Mouse (Mus musculus) limb, embryonic 15.5 days (tissue): ENCODE measurements at regions not wholly inside any gene's neighbourhood (a gene's known extent, or its start where the extent isn't known, plus 50 kb on each side); places are given as distances from the start of the nearest gene placed in this dataset.

Experiments
- ATAC-seq: fragments of 200-750 bp; cut with Nextera tagmentation; 2 replicates; pipeline ENCODE4 v1.8.0; 2017; ENCODE audit warnings: low read depth, moderate TSS enrichment; ENCODE audit not compliant: insufficient number of reproducible peaks, low FRiP score, low TSS enrichment
- H3K27ac ChIP-seq: fragments of 300-500 bp; sonication (generic); 2 replicates; pipeline ENCODE4 v1.5.1; 2015; ENCODE audit warnings: moderate library complexity, mild to moderate bottlenecking, inconsistent platforms
- H3K27me3 ChIP-seq: fragments of 300-500 bp; sonication (generic); 2 replicates; pipeline ENCODE4 v1.6.1; 2015; ENCODE audit warnings: inconsistent platforms
- H3K36me3 ChIP-seq: fragments of 300-500 bp; sonication (generic); 2 replicates; pipeline ENCODE4 v1.6.1; 2015; ENCODE audit warnings: inconsistent platforms
- H3K4me1 ChIP-seq: fragments of 300-500 bp; sonication (generic); 2 replicates; pipeline ENCODE4 v1.6.1; 2015; ENCODE audit warnings: inconsistent platforms
- H3K4me2 ChIP-seq: fragments of 300-500 bp; sonication (generic); 2 replicates; pipeline ENCODE4 v1.6.1; 2015; ENCODE audit warnings: mild to moderate bottlenecking, inconsistent platforms
- H3K4me3 ChIP-seq: fragments of 300-500 bp; sonication (generic); 2 replicates; pipeline ENCODE4 v1.5.1; 2015; ENCODE audit warnings: mild to moderate bottlenecking, inconsistent platforms
- H3K9ac ChIP-seq: fragments of 300-500 bp; sonication (generic); 2 replicates; pipeline ENCODE4 v1.6.1; 2015; ENCODE audit warnings: inconsistent platforms
- H3K9me3 ChIP-seq: fragments of 300-500 bp; sonication (generic); 2 replicates; pipeline ENCODE4 v1.6.1; 2016; ENCODE audit warnings: inconsistent platforms
- WGBS: fragments of 180-500 bp; shearing (Covaris S2); methylation state at CpG from one replicate; pipeline ENCODE4 v1.1.7; 2015; 5-methylcytosine and 5-hydroxymethylcytosine counted together

DNA sequence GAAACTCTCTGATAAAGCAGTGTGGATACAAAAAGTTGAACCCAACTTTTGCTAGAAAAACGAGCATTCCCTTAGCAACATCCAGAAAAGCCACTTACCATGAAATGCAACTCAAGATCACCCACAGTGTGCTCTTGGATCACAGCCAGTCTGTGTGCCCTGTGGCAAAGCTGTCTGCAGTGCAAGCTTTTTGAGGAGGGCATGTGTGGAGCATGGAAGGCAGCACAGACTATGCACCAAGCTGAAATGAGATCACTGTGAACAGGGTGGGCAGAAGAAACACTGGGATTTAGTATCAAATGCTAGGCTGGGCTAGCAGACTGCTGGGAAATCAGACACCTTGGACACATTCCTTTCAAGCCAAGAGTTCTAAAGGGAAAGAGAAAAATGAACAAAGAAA, 162.4 kb downstream of the Sim1 start:
- Histone ChIP-seq H3K4me3 (no peak overlapping the region), H3K27ac (no peak overlapping the region), H3K27me3 (no peaks in the 10 kb centered on the region), H3K9ac (no peak overlapping the region), H3K36me3 (no peaks in the 10 kb centered on the region), H3K4me1 (0 out of 2 replicates have a peak, but pooled peaks cover 4% of the 10 kb centered on the region), H3K4me2 (no peak overlapping the region), H3K9me3 (no peaks in the 10 kb centered on the region)
- 18% methylated on average over 1 of the region's 1 CpGs for WGBS
- ATAC-seq, result no peak

DNA sequence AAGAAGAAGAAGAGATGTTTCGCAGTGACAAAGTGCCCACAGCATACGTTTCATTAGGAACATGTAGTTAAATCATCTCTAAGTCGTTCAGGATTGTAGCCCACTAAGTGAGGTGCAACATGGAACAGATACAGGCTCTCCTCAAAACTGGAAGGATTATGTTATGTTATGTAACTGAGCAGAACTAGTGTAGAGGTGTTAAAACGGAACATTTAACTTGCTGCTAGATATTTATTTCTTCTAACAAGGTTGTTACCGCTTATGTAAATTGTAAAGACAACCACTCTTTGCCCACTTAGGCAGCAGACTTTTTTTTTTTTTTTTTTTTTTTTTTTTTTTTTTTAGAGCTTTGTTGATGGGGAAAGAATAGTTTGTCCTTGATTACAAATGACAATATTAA, 163.8 kb downstream of the Sim1 start:
- no peaks in the 10 kb centered on the region for H3K9me3 ChIP-seq
- WGBS, result 79% methylated on average over 5 of the region's 5 CpGs
- H3K9ac ChIP-seq, result no peak overlapping the region
- no peak overlapping the region for H3K4me2 ChIP-seq
- no peak overlapping the region for H3K27ac ChIP-seq
- H3K4me1 ChIP-seq, result 0 out of 2 replicates have a peak, but pooled peaks cover 4% of the 10 kb centered on the region
- H3K36me3 ChIP-seq, result no peaks in the 10 kb centered on the region
- H3K4me3 ChIP-seq, result no peak overlapping the region
- ATAC-seq, result no peak
- no peaks in the 10 kb centered on the region for H3K27me3 ChIP-seq

DNA sequence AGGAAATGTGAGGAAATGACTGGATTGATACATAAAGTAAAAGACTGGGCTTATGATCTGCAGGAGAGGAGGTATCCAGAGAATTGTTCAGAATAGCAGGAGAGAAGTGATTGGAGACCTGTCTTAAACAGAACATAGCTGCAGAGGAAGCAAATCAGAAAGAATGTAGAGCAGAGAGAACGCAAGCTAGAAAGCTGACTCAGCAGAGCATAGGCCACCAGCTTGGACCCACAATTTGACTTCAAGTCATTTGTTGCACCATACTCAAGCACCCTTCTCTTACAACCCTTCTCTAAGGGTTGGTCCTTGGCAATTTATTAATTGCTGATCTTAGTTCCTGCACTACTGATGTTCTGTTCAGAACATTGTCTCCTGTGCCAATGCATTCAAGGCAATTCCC, 207.0 kb downstream of the Sim1 start:
- Histone ChIP-seq H3K9me3 (no peaks in the 10 kb centered on the region), H3K27ac (no peak overlapping the region), H3K27me3 (no peaks in the 10 kb centered on the region), H3K4me2 (no peak overlapping the region), H3K4me1 (no peaks in the 10 kb centered on the region), H3K4me3 (no peak overlapping the region), H3K9ac (no peak overlapping the region), H3K36me3 (no peaks in the 10 kb centered on the region)
- no peak for ATAC-seq
- 77% methylated on average over 1 of the region's 1 CpGs for WGBS

DNA sequence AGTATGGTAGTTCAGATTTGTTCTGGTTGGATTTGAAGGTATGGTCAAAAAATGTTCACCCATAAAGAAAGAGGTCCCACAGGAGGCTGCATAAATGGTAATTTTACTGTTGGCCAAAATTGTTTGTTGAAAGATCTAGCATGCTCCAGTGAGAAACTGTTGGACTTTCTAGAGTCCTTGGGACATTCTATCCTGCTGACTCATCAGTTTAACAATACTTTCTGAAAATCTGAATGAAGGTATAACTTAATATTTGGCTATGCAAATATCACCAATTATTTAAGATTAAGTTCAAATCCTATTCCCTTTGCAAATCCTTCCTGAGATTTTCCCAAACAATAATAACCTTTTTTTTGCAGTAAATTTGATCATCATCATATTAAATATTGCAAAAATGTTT, 257.3 kb downstream of the Sim1 start:
- ATAC-seq, result no peak
- Histone ChIP-seq H3K36me3 (no peaks in the 10 kb centered on the region), H3K4me1 (peaks cover 6% of the 10 kb centered on the region), H3K9ac (no peak overlapping the region), H3K27ac (no peak overlapping the region), H3K4me3 (no peak overlapping the region), H3K9me3 (no peaks in the 10 kb centered on the region), H3K4me2 (no peak overlapping the region), H3K27me3 (no peaks in the 10 kb centered on the region)

DNA sequence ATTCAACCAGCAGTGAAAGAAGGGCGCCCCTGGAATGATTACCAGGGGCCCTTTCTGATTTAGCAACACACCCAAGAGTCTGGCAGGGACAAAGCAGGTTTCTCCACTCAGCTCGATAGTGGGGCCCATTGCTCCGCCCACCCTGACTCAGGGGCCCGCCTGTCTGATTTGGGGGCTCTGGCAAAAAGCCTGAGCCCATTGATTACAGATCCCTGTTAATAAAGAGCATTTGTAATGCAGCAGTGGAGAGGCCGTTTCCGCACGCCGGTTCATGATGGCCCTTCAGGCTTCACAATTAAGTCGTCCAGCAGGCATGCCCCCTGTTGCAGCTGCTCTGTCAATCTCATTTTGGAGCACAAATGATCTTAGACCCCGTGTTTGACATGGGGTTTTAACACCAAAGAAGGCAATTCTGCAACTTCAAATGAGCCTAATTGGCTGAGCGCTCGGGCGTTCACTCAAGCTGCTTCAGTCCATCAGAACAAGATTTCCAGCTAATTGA, 259.0 kb downstream of the Sim1 start:
- peak overlapping the region; percentile 11; the same call in 1 of the 2 replicates for H3K4me3 ChIP-seq
- 13% methylated on average over 13 of the region's 13 CpGs for WGBS
- H3K4me1 ChIP-seq, result peaks cover 6% of the 10 kb centered on the region
- no peaks in the 10 kb centered on the region for H3K36me3 ChIP-seq
- no peaks in the 10 kb centered on the region for H3K9me3 ChIP-seq
- peak overlapping the region; percentile 44 for H3K4me2 ChIP-seq
- no peak overlapping the region for H3K9ac ChIP-seq
- peak overlapping the region; percentile 7; the same call in 1 of the 2 replicates for H3K27ac ChIP-seq
- H3K27me3 ChIP-seq, result no peaks in the 10 kb centered on the region
- 0 out of 2 replicates have a peak, but pooled peaks have one; percentile 48 for ATAC-seq

DNA sequence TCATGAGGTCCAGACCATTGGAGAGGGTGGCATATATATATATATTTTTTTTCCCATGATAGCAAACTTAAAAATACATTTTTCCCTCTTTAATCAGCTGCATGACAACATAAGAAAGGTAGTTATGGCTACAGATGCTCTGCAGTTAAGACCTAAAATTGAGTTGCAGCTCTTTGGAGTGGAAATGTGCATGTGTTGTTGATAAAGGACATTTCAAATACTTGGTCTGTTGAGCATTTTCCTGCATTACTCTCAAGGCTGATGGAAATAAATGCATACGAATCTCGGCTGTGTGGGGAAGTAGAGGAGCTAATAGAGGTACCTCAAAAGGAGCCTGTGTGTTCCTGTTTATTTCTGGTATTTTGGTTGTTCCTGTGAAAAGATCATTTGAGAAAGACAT, 259.5 kb downstream of the Sim1 start:
- no peak for ATAC-seq
- WGBS, result 31% methylated on average over 2 of the region's 2 CpGs
- Histone ChIP-seq H3K4me1 (peaks cover 6% of the 10 kb centered on the region), H3K4me2 (peak overlapping the region; percentile 44; the same call in 1 of the 2 replicates), H3K9me3 (no peaks in the 10 kb centered on the region), H3K27me3 (no peaks in the 10 kb centered on the region), H3K4me3 (no peak overlapping the region), H3K27ac (peak overlapping the region; percentile 7; the same call in 1 of the 2 replicates), H3K36me3 (no peaks in the 10 kb centered on the region), H3K9ac (no peak overlapping the region)

DNA sequence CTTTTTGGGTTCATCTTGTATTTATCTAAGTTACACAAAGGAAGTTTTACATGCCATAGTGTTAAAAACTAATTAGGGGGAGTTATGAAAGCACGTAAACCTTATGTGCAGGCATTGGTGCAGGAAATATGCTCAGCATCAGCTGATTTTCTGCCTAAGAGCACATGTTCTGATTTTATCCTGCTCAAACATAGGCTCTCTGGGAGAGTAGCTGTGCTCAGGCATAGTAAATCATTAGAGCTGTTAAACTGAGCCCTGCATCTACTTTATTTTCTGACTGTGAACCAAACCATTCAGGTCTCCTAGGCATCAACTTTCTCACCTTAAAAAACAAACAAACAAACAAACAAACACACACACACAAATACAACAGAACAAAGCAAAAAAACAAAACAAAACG, 260.2 kb downstream of the Sim1 start:
- H3K9ac ChIP-seq, result no peak overlapping the region
- H3K27ac ChIP-seq, result no peak overlapping the region
- ATAC-seq, result no peak
- no peak overlapping the region for H3K4me2 ChIP-seq
- peaks cover 6% of the 10 kb centered on the region for H3K4me1 ChIP-seq
- WGBS, result 56% methylated on average over 2 of the region's 2 CpGs
- no peaks in the 10 kb centered on the region for H3K36me3 ChIP-seq
- no peaks in the 10 kb centered on the region for H3K27me3 ChIP-seq
- no peaks in the 10 kb centered on the region for H3K9me3 ChIP-seq
- no peak overlapping the region for H3K4me3 ChIP-seq

DNA sequence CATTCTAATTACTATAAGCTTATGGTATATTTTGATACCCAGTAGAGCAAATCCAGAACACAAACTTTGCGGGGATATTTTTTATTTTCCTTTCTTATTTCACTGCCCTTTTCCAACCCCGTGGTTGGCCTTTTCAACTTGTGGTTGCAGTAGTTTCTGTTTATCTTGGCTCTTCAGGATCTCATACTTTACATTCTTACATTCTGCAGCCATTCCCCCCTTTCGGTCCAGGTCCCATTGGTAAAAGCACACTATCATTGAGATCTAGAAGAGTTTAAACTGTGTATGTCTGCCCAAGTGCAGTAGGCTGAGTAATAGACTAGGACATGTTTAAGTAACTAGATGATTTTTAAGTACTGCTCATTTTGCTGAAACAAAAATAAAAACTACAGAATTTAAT, 279.1 kb downstream of the Sim1 start:
- H3K4me2 ChIP-seq, result no peak overlapping the region
- no peaks in the 10 kb centered on the region for H3K27me3 ChIP-seq
- 69% methylated on average over 3 of the region's 3 CpGs for WGBS
- H3K4me3 ChIP-seq, result no peak overlapping the region
- H3K27ac ChIP-seq, result no peak overlapping the region
- no peak overlapping the region for H3K9ac ChIP-seq
- no peak for ATAC-seq
- H3K4me1 ChIP-seq, result no peaks in the 10 kb centered on the region
- no peaks in the 10 kb centered on the region for H3K36me3 ChIP-seq
- H3K9me3 ChIP-seq, result no peaks in the 10 kb centered on the region

DNA sequence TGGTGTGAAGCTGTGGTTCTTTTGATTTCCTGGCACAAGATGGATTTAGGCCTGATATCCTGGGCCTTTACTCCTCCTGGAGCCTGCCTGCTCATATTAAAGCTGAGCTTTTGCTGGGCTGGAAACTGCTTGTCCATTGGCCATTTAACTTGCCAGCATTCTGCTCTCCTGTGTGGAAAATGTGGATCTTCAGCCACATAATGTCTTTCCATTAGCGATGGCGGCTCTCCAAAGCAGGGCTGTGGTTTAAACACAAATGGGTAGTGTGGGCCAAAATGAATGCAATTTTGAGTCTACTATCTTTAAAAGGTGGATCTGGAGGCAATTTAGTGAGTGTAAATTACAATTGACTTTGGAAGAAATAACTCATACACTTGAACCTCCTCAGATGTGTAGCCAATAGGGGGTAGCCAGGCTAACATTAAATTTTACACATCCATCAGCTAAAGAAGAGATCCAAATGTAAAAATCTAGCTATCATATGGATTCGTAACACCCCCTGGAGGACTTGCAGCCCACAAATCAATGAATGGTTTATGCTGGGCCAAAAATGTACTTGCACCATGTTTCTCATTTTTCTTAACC, 281.5 kb downstream of the Sim1 start:
- H3K27ac ChIP-seq, result 0 out of 2 replicates have a peak overlapping the region, but pooled peaks have one; percentile 0
- H3K4me3 ChIP-seq, result no peak overlapping the region
- H3K27me3 ChIP-seq, result no peaks in the 10 kb centered on the region
- H3K4me2 ChIP-seq, result no peak overlapping the region
- no peaks in the 10 kb centered on the region for H3K9me3 ChIP-seq
- no peak overlapping the region for H3K9ac ChIP-seq
- WGBS, result 61% methylated on average over 3 of the region's 3 CpGs
- H3K36me3 ChIP-seq, result no peaks in the 10 kb centered on the region
- peak; percentile 81 for ATAC-seq
- H3K4me1 ChIP-seq, result no peaks in the 10 kb centered on the region

DNA sequence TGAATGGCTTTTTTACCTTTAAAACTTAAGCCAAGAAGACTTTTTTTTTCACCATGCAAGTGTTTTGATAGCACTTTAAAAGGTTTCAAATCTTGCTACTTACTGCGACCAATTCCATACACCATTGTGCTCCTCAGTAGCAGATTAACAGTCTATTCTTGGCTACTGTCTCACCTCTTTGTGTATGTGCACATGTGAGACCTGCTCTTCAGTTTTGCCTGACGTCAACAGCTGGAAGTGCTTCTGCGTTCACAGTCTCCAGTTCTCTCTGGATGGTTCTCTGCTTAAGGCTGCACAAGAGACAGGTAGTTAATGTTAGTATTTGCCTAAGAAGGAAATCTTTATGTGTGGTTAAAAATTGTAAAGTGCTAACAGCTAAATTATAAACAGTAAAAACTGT, 282.1 kb downstream of the Sim1 start:
- H3K4me1 ChIP-seq, result no peaks in the 10 kb centered on the region
- no peak overlapping the region for H3K9ac ChIP-seq
- no peak overlapping the region for H3K4me2 ChIP-seq
- H3K27me3 ChIP-seq, result no peaks in the 10 kb centered on the region
- peak; percentile 55 for ATAC-seq
- H3K4me3 ChIP-seq, result no peak overlapping the region
- H3K9me3 ChIP-seq, result no peaks in the 10 kb centered on the region
- H3K36me3 ChIP-seq, result no peaks in the 10 kb centered on the region
- WGBS, result 51% methylated on average over 3 of the region's 3 CpGs
- H3K27ac ChIP-seq, result peak overlapping the region; percentile 11; the same call in 1 of the 2 replicates

DNA sequence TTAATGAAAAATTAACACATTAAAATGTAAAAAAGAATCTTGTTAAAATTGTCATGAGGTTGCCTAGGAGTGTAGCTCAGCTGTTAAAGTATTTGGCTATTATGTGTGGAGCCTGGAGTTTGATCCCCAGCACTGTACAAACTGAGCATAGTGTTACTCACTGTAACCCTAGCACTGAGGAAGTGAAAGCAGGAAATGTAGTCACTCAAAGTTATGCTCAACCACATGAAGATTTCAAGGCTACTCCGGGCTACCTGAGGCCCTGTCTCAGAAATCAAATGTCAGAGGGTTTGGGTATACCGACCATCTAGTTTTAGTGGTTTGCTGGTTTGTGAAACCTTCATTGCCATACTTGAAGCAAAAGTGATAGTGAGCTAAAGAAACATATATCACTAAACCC, 287.2 kb downstream of the Sim1 start:
- no peak overlapping the region for H3K4me3 ChIP-seq
- no peaks in the 10 kb centered on the region for H3K9me3 ChIP-seq
- H3K9ac ChIP-seq, result no peak overlapping the region
- no peaks in the 10 kb centered on the region for H3K36me3 ChIP-seq
- no peak overlapping the region for H3K27ac ChIP-seq
- 84% methylated on average over 2 of the region's 2 CpGs for WGBS
- no peak for ATAC-seq
- no peak overlapping the region for H3K4me2 ChIP-seq
- no peaks in the 10 kb centered on the region for H3K27me3 ChIP-seq
- no peaks in the 10 kb centered on the region for H3K4me1 ChIP-seq

DNA sequence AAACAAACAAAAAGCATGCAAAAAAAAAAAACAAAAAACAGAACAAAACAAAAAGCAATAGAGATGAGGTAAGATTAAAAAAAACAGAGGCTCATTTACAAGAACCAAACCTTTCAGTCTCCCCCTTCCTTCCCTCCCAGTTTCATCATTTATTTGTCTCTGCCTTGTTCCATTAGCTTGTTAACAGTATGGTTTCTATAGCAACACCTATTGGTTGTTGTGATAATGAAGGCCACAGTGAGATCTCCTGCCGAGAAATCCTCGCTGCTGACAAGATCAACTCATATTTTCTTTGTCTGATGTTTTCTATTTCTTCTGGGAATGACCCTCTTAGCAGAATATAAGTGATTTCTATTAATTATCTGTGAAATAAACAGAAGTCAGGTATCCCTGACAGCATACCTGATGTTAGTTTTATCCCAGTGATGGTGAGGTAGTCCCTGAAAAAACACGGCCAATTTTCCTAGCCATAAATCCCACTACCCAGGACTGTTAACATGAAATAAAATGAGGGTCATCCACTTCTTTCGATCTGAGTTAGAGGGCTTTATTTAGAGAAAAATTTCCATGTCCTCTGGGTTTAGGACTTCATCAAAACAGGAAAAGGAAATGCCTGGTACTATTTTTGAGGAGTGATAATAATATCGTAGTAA, 288.9 kb upstream of the Gm49339 start:
- Histone ChIP-seq H3K27me3 (no peaks in the 10 kb centered on the region), H3K4me3 (no peak overlapping the region), H3K4me2 (no peak overlapping the region), H3K9me3 (no peaks in the 10 kb centered on the region), H3K9ac (no peak overlapping the region), H3K4me1 (no peaks in the 10 kb centered on the region), H3K27ac (no peak overlapping the region), H3K36me3 (no peaks in the 10 kb centered on the region)
- 45% methylated on average over 5 of the region's 5 CpGs for WGBS
- no peak for ATAC-seq
